Mouse (Mus musculus) liver, adult 2 months (tissue): ENCODE results near the gene Layn. TPM values are rescaled to one million over a fixed set of nuclear protein-coding genes. Genes with fewer than 3 reads are reported as not detected.

Experiments used
- DNase-seq: peaks from one replicate; pipeline ENCODE4 v3.0.0-alpha.2; 2011; ENCODE audit warnings: low read depth, low spot score; ENCODE audit errors: extremely low read depth
- H3K27ac ChIP-seq: fragments of 200-500 bp; replicated peaks from 2 replicates; pipeline ENCODE4 v1.5.1; 2012; ENCODE audit warnings: low read depth, mild to moderate bottlenecking, control low read depth, inconsistent platforms, low read length; ENCODE audit not compliant: insufficient read depth
- H3K27me3 ChIP-seq: fragments of 200-500 bp; 2 replicates; pipeline ENCODE4 v1.6.1; 2012; ENCODE audit warnings: mild to moderate bottlenecking, moderate library complexity, low read length, inconsistent platforms; ENCODE audit not compliant: control insufficient read depth, insufficient read depth
- H3K36me3 ChIP-seq: fragments of 200-500 bp; 2 replicates; pipeline ENCODE4 v1.6.1; 2012; ENCODE audit warnings: low read length, inconsistent platforms; ENCODE audit not compliant: control insufficient read depth, insufficient read depth
- H3K4me1 ChIP-seq: fragments of 200-500 bp; 2 replicates; pipeline ENCODE4 v1.6.1; 2011; ENCODE audit warnings: low read length; ENCODE audit not compliant: control insufficient read depth, insufficient read depth
- H3K4me3 ChIP-seq: fragments of 200-500 bp; 2 replicates; pipeline ENCODE4 v1.5.1; 2011; ENCODE audit warnings: low read depth, mild to moderate bottlenecking, control low read depth, low read length, moderate library complexity; ENCODE audit not compliant: insufficient read depth
- H3K79me2 ChIP-seq: fragments of 200-500 bp; 2 replicates; pipeline ENCODE4 v1.6.1; 2012; ENCODE audit warnings: inconsistent platforms, mild to moderate bottlenecking, low read length, moderate library complexity; ENCODE audit not compliant: control insufficient read depth, insufficient read depth
- H3K9ac ChIP-seq: fragments of 200-500 bp; 2 replicates; pipeline ENCODE4 v1.6.1; 2012; ENCODE audit warnings: low read depth, mild to moderate bottlenecking, control low read depth, inconsistent platforms, low read length
- CTCF ChIP-seq: fragments of 200-500 bp; IDR thresholded peaks from 2 replicates; pipeline ENCODE4 v1.5.1; 2011; ENCODE audit warnings: low read depth, low read length, control low read depth
- POLR2A ChIP-seq: fragments of 200-500 bp; IDR thresholded peaks from 2 replicates; pipeline ENCODE4 v1.6.1; 2011; ENCODE audit warnings: low read length, control low read depth; ENCODE audit not compliant: insufficient read depth; ENCODE audit errors: extremely low read depth
- WGBS: fragments of 180-500 bp; shearing (Covaris S2); methylation state at CpG from one replicate; pipeline ENCODE4 v1.1.7; 2018; 5-methylcytosine and 5-hydroxymethylcytosine counted together
- polyA plus RNA-seq: library from polyadenylated mRNA; depleted of rRNA; stranded (reverse); fragments of >200 nt; gene quantifications from 2 replicates; pipeline ENCODE4 v1.2.3, GENCODE M21; 2012
- total RNA-seq: library from RNA; depleted of rRNA; stranded (reverse); fragments of >200 nt; gene quantifications from 2 replicates; pipeline ENCODE4 v1.2.3, GENCODE M21; 2014

The Layn gene
- total and polyA plus RNA-seq, 2 experiments, result 0.55 to 1.4 TPM

- Histone ChIP-seq H3K9ac (no peak within 1 kb of the TSS), H3K4me1 (peaks cover 2% of the 10 kb centered on the region; the same call in 1 of the 2 replicates), H3K79me2 (no peaks in the 10 kb centered on the region), H3K36me3 (no peaks in the 10 kb centered on the region), H3K27ac (no peak within 1 kb of the TSS), H3K27me3 (peaks cover 9% of the 10 kb centered on the region; the same call in 1 of the 2 replicates), H3K4me3 (no peak within 1 kb of the TSS)
- DNase-seq, result peak; percentile 12
- no peak for TF ChIP-seq POLR2A
- no peak for TF ChIP-seq CTCF
- WGBS, result 16% methylated on average over 27 of the region's 27 CpGs
Observed at GRCm38 (mm10) chr9:51101756-51102425, 25.0 kb upstream of the Layn start, which contains the start of gene 4833427G06Rik. Gene 4833427G06Rik (minus strand): TSS chr9:51102078.

GRCm38 (mm10) chr9:51096306-51096705 is 19.4 kb upstream of the Layn start:
- Histone ChIP-seq H3K4me3 (no peak overlapping the region), H3K27me3 (no peaks in the 10 kb centered on the region), H3K9ac (no peak overlapping the region), H3K27ac (no peak overlapping the region), H3K4me1 (no peaks in the 10 kb centered on the region), H3K79me2 (no peaks in the 10 kb centered on the region), H3K36me3 (no peaks in the 10 kb centered on the region)
- WGBS, result 60% methylated on average over 2 of the region's 2 CpGs
- TF ChIP-seq CTCF, result no peak
- no peak for TF ChIP-seq POLR2A
- DNase-seq, result no peak

GRCm38 (mm10) chr9:51093697-51094096 is 16.8 kb upstream of the Layn start:
- no peaks in the 10 kb centered on the region for H3K79me2 ChIP-seq
- no peak for DNase-seq
- H3K27me3 ChIP-seq, result no peaks in the 10 kb centered on the region
- WGBS, result 59% methylated on average over 5 of the region's 5 CpGs
- no peak overlapping the region for H3K4me3 ChIP-seq
- TF ChIP-seq CTCF (no peak), POLR2A (no peak)
- no peaks in the 10 kb centered on the region for H3K36me3 ChIP-seq
- no peak overlapping the region for H3K27ac ChIP-seq
- no peaks in the 10 kb centered on the region for H3K4me1 ChIP-seq
- H3K9ac ChIP-seq, result no peak overlapping the region

GRCm38 (mm10) chr9:51081614-51082013 is 4.7 kb upstream of the Layn start:
- no peaks in the 10 kb centered on the region for H3K36me3 ChIP-seq
- TF ChIP-seq POLR2A, result no peak
- WGBS, result 84% methylated on average over 5 of the region's 5 CpGs
- no peaks in the 10 kb centered on the region for H3K4me1 ChIP-seq
- no peak overlapping the region for H3K9ac ChIP-seq
- no peak overlapping the region for H3K4me3 ChIP-seq
- no peaks in the 10 kb centered on the region for H3K27me3 ChIP-seq
- DNase-seq, result no peak
- no peaks in the 10 kb centered on the region for H3K79me2 ChIP-seq
- no peak overlapping the region for H3K27ac ChIP-seq

GRCm38 (mm10) chr9:51076300-51076978 is 455 bp downstream of the Layn start:
- no peaks in the 10 kb centered on the region for H3K36me3 ChIP-seq
- H3K9ac ChIP-seq, result peak overlapping the region; percentile 52
- no peak for TF ChIP-seq CTCF
- no peak for TF ChIP-seq POLR2A
- under 1% methylated on average over 17 of the region's 17 CpGs for WGBS
- DNase-seq, result no peak
- peak overlapping the region; percentile 68 for H3K4me3 ChIP-seq
- no peaks in the 10 kb centered on the region for H3K79me2 ChIP-seq
- no peaks in the 10 kb centered on the region for H3K4me1 ChIP-seq
- no peaks in the 10 kb centered on the region for H3K27me3 ChIP-seq
- H3K27ac ChIP-seq, result no peak overlapping the region

GRCm38 (mm10) chr9:51075780-51076179 is 1.1 kb downstream of the Layn start:
- Histone ChIP-seq H3K79me2 (no peaks in the 10 kb centered on the region), H3K27me3 (no peaks in the 10 kb centered on the region), H3K4me1 (no peaks in the 10 kb centered on the region), H3K4me3 (peak overlapping the region; percentile 21; the same call in 1 of the 2 replicates), H3K36me3 (no peaks in the 10 kb centered on the region), H3K27ac (no peak overlapping the region), H3K9ac (no peak overlapping the region; the same call in 1 of the 2 replicates)
- DNase-seq, result no peak
- TF ChIP-seq POLR2A, result no peak
- TF ChIP-seq CTCF, result no peak
- 36% methylated on average over 3 of the region's 3 CpGs for WGBS
